Mouse (Mus musculus): ENCODE results near the gene Ddx27. TPM values are rescaled to one million over a fixed set of nuclear protein-coding genes. Genes with fewer than 3 reads are reported as not detected.

Gene Ddx27
- polyA plus RNA-seq, 1 experiment from 2014 or later, result 47.0 TPM

- peaks cover 21% of the 10 kb centered on the region for H3K4me1 ChIP-seq (replicated peaks; ENCODE audit: control insufficient read depth, insufficient read depth, low read length)
- H3K9me3 ChIP-seq (ENCODE audit: control insufficient read depth, low read length), result no peaks in the 10 kb centered on the region
- no peaks in the 10 kb centered on the region for H3K27me3 ChIP-seq (replicated peaks; ENCODE audit: control insufficient read depth, insufficient read depth, low read length)
- peak within 1 kb of the TSS; percentile 91 for H3K27ac ChIP-seq (ENCODE audit: low read depth)
- WGBS, result under 1% methylated on average over 57 of the region's 57 CpGs
- ATAC-seq (replicated peaks; ENCODE audit: low FRiP score, low TSS enrichment, low read depth), result peak; percentile 93
- H3K4me3 ChIP-seq (ENCODE audit: low read depth, low read length), result peak within 1 kb of the TSS; percentile 66
- H3K4me2 ChIP-seq (ENCODE audit: low read length), result peak within 1 kb of the TSS; percentile 92
- H3K9ac ChIP-seq (ENCODE audit: low read length), result peak within 1 kb of the TSS; percentile 99
- DNase-seq (ENCODE audit: low spot score), result peak; percentile 100
- H3K36me3 ChIP-seq (ENCODE audit: control insufficient read depth, insufficient read depth, low read length), result peaks cover 35% of the 10 kb centered on the region
Observed at GRCm38 (mm10) chr2:167062965-167063880, 48.2 kb downstream of the Ddx27 start, which contains the start of gene Znfx1. Gene Znfx1, minus strand, starts transcription at chr2:167063015.

- ATAC-seq (replicated peaks; ENCODE audit: low FRiP score, low TSS enrichment, low read depth) (no peak), DNase-seq (ENCODE audit: low spot score) (no peak)
- no peaks in the 10 kb centered on the region for H3K9me3 ChIP-seq (ENCODE audit: control insufficient read depth, low read length)
- peak overlapping the region; percentile 66 for H3K4me3 ChIP-seq (ENCODE audit: low read depth, low read length)
- WGBS, result under 1% methylated on average over 7 of the region's 7 CpGs
- peak overlapping the region; percentile 99 for H3K9ac ChIP-seq (ENCODE audit: low read length)
- peaks cover 21% of the 10 kb centered on the region for H3K4me1 ChIP-seq (replicated peaks; ENCODE audit: control insufficient read depth, insufficient read depth, low read length)
- H3K27ac ChIP-seq (ENCODE audit: low read depth), result peak overlapping the region; percentile 91
- peaks cover 32% of the 10 kb centered on the region for H3K36me3 ChIP-seq (ENCODE audit: control insufficient read depth, insufficient read depth, low read length)
- peak overlapping the region; percentile 92 for H3K4me2 ChIP-seq (ENCODE audit: low read length)
- no peaks in the 10 kb centered on the region for H3K27me3 ChIP-seq (replicated peaks; ENCODE audit: control insufficient read depth, insufficient read depth, low read length)
Observed at GRCm38 (mm10) chr2:167063906-167064496, 49.0 kb downstream of the Ddx27 start.

GRCm38 (mm10) chr2:167064601-167065295, 49.8 kb downstream of the Ddx27 start:
- Histone ChIP-seq H3K27ac (ENCODE audit: low read depth) (peak overlapping the region; percentile 43), H3K27me3 (replicated peaks; ENCODE audit: control insufficient read depth, insufficient read depth, low read length) (no peaks in the 10 kb centered on the region), H3K9me3 (ENCODE audit: control insufficient read depth, low read length) (no peaks in the 10 kb centered on the region), H3K9ac (ENCODE audit: low read length) (peak overlapping the region; percentile 99), H3K4me1 (replicated peaks; ENCODE audit: control insufficient read depth, insufficient read depth, low read length) (peaks cover 21% of the 10 kb centered on the region), H3K4me3 (ENCODE audit: low read depth, low read length) (peak overlapping the region; percentile 66), H3K4me2 (ENCODE audit: low read length) (peak overlapping the region; percentile 92), H3K36me3 (ENCODE audit: control insufficient read depth, insufficient read depth, low read length) (peaks cover 26% of the 10 kb centered on the region)
- 20% methylated on average over 9 of the region's 9 CpGs for WGBS
- no peak for DNase-seq (ENCODE audit: low spot score)
- no peak for ATAC-seq (replicated peaks; ENCODE audit: low FRiP score, low TSS enrichment, low read depth)

- ATAC-seq (replicated peaks; ENCODE audit: low FRiP score, low TSS enrichment, low read depth) (no peak), DNase-seq (ENCODE audit: low spot score) (no peak)
- 51% methylated on average over 1 of the region's 1 CpGs for WGBS
- no peak overlapping the region for H3K9ac ChIP-seq (ENCODE audit: low read length)
- no peaks in the 10 kb centered on the region for H3K27me3 ChIP-seq (replicated peaks; ENCODE audit: control insufficient read depth, insufficient read depth, low read length)
- no peaks in the 10 kb centered on the region for H3K9me3 ChIP-seq (ENCODE audit: control insufficient read depth, low read length)
- no peak overlapping the region for H3K4me2 ChIP-seq (ENCODE audit: low read length)
- peaks cover 20% of the 10 kb centered on the region for H3K4me1 ChIP-seq (replicated peaks; ENCODE audit: control insufficient read depth, insufficient read depth, low read length)
- no peak overlapping the region for H3K27ac ChIP-seq (ENCODE audit: low read depth)
- no peak overlapping the region for H3K4me3 ChIP-seq (ENCODE audit: low read depth, low read length)
- peaks cover 25% of the 10 kb centered on the region for H3K36me3 ChIP-seq (ENCODE audit: control insufficient read depth, insufficient read depth, low read length)
Observed at GRCm38 (mm10) chr2:167066031-167066430, 51.0 kb downstream of the Ddx27 start.

- no peaks in the 10 kb centered on the region for H3K9me3 ChIP-seq (ENCODE audit: control insufficient read depth, low read length)
- H3K36me3 ChIP-seq (ENCODE audit: control insufficient read depth, insufficient read depth, low read length), result peaks cover 25% of the 10 kb centered on the region
- H3K27ac ChIP-seq (ENCODE audit: low read depth), result no peak overlapping the region
- no peaks in the 10 kb centered on the region for H3K27me3 ChIP-seq (replicated peaks; ENCODE audit: control insufficient read depth, insufficient read depth, low read length)
- no peak overlapping the region for H3K4me2 ChIP-seq (ENCODE audit: low read length)
- H3K4me3 ChIP-seq (ENCODE audit: low read depth, low read length), result no peak overlapping the region
- WGBS, result 29% methylated on average over 6 of the region's 6 CpGs
- H3K9ac ChIP-seq (ENCODE audit: low read length), result no peak overlapping the region
- DNase-seq (ENCODE audit: low spot score) (no peak), ATAC-seq (replicated peaks; ENCODE audit: low FRiP score, low TSS enrichment, low read depth) (no peak)
- H3K4me1 ChIP-seq (replicated peaks; ENCODE audit: control insufficient read depth, insufficient read depth, low read length), result peaks cover 16% of the 10 kb centered on the region
Observed at GRCm38 (mm10) chr2:167066528-167067516, 51.8 kb downstream of the Ddx27 start.

- H3K4me2 ChIP-seq (ENCODE audit: low read length), result no peak overlapping the region
- H3K4me1 ChIP-seq (replicated peaks; ENCODE audit: control insufficient read depth, insufficient read depth, low read length), result peaks cover 14% of the 10 kb centered on the region
- no peak for ATAC-seq (replicated peaks; ENCODE audit: low FRiP score, low TSS enrichment, low read depth)
- no peak overlapping the region for H3K9ac ChIP-seq (ENCODE audit: low read length)
- H3K9me3 ChIP-seq (ENCODE audit: control insufficient read depth, low read length), result no peaks in the 10 kb centered on the region
- H3K27me3 ChIP-seq (replicated peaks; ENCODE audit: control insufficient read depth, insufficient read depth, low read length), result no peaks in the 10 kb centered on the region
- 49% methylated on average over 6 of the region's 6 CpGs for WGBS
- no peak for DNase-seq (ENCODE audit: low spot score)
- peaks cover 25% of the 10 kb centered on the region for H3K36me3 ChIP-seq (ENCODE audit: control insufficient read depth, insufficient read depth, low read length)
- no peak overlapping the region for H3K27ac ChIP-seq (ENCODE audit: low read depth)
- no peak overlapping the region for H3K4me3 ChIP-seq (ENCODE audit: low read depth, low read length)
Observed at GRCm38 (mm10) chr2:167067575-167067974, 52.6 kb downstream of the Ddx27 start.

- Histone ChIP-seq H3K4me3 (ENCODE audit: low read depth, low read length) (no peak overlapping the region), H3K27ac (ENCODE audit: low read depth) (no peak overlapping the region), H3K27me3 (replicated peaks; ENCODE audit: control insufficient read depth, insufficient read depth, low read length) (no peaks in the 10 kb centered on the region), H3K4me2 (ENCODE audit: low read length) (no peak overlapping the region), H3K4me1 (replicated peaks; ENCODE audit: control insufficient read depth, insufficient read depth, low read length) (peaks cover 7% of the 10 kb centered on the region), H3K9me3 (ENCODE audit: control insufficient read depth, low read length) (no peaks in the 10 kb centered on the region), H3K9ac (ENCODE audit: low read length) (no peak overlapping the region), H3K36me3 (ENCODE audit: control insufficient read depth, insufficient read depth, low read length) (peaks cover 12% of the 10 kb centered on the region)
- WGBS, result 68% methylated on average over 6 of the region's 6 CpGs
- ATAC-seq (replicated peaks; ENCODE audit: low FRiP score, low TSS enrichment, low read depth) (no peak), DNase-seq (ENCODE audit: low spot score) (no peak)
Observed at GRCm38 (mm10) chr2:167070341-167070740, 55.3 kb downstream of the Ddx27 start.

All from intestine, embryonic 14.5 days (tissue).